8 mouse cellular contexts compared by ENCODE assay signal in the genomic region with DNA sequence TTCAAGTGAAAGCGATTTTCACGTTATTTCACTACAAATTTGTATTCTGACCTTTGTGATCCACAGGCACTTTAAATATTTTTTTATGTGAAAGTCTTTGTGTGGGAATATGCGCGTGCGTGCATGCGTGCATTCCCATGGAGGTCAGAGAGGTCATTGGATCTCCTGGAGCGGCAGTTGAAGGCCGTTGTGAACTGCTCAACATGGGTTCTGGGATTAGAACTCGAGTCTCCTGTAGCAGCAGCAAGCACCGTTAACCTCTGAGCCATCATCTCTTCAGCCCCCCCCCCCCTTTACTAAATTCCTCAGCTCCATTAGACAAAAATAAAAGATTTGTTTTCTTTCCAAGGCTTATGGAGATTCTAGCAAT. TPM values are rescaled to one million over a fixed set of nuclear protein-coding genes. Genes with fewer than 3 reads are reported as not detected.
A peak's percentile ranks its signal among the peaks of the same experiment; 100 is the strongest.
DNase-seq lines count a peak whose midpoint lies in the region; ATAC-seq and TF ChIP-seq lines count a peak whose summit lies in the region.

No protein-coding gene starts in this region.

- TF ChIP-seq CTCF in spleen, adult 2 months (IDR thresholded peaks at IDR 0.05; ENCODE audit: extremely low read depth, insufficient read depth, insufficient read length, insufficient replicate concordance), result no peak

- ATAC-seq in liver, embryonic 11.5 days (replicated peaks; ENCODE audit: low FRiP score), result no peak; the same call in 1 of the 2 replicates
- no peak for ATAC-seq in stomach, embryonic 16.5 days (ENCODE audit: insufficient read depth, low FRiP score)

- H3K9me3 ChIP-seq in liver, embryonic 11.5 days (ENCODE audit: control insufficient read depth, low read length), result no peaks in the 10 kb centered on the region
- no peaks in the 10 kb centered on the region for H3K9me3 ChIP-seq in stomach, embryonic 16.5 days (replicated peaks; ENCODE audit: control insufficient read depth, low read length)

- no peaks in the 10 kb centered on the region for H3K27me3 ChIP-seq in spleen, adult 2 months (ENCODE audit: control insufficient read depth, insufficient read depth, low read length)
- no peaks in the 10 kb centered on the region for H3K27me3 ChIP-seq in liver, embryonic 11.5 days (replicated peaks; ENCODE audit: control insufficient read depth, insufficient read depth, low read length)
- no peaks in the 10 kb centered on the region for H3K27me3 ChIP-seq in stomach, embryonic 16.5 days (ENCODE audit: control insufficient read depth, insufficient read depth, low read length)

- WGBS in spleen, adult 2 months, result 27% methylated on average over 10 of the region's 10 CpGs
- 24% methylated on average over 10 of the region's 10 CpGs for WGBS in liver, embryonic 11.5 days
- WGBS in stomach, embryonic 16.5 days, result 20% methylated on average over 10 of the region's 10 CpGs

- H3K4me1 ChIP-seq in spleen, adult 2 months (ENCODE audit: control insufficient read depth, insufficient read depth, insufficient read length), result 0 out of 2 replicates have a peak, but pooled peaks cover 4% of the 10 kb centered on the region
- no peaks in the 10 kb centered on the region; the same call in 1 of the 2 replicates for H3K4me1 ChIP-seq in liver, embryonic 11.5 days (replicated peaks; ENCODE audit: control insufficient read depth, insufficient read depth, low read length)
- H3K4me1 ChIP-seq in stomach, embryonic 16.5 days (ENCODE audit: control insufficient read depth, insufficient read depth, low read length), result no peaks in the 10 kb centered on the region

- H3K9ac ChIP-seq in liver, embryonic 11.5 days (ENCODE audit: low read depth, low read length), result 0 out of 2 replicates have a peak overlapping the region, but pooled peaks have one; percentile 4
- H3K9ac ChIP-seq in stomach, embryonic 16.5 days (ENCODE audit: low read length), result no peak overlapping the region

- peak; percentile 6 for DNase-seq in adrenal gland, adult 8-10 months
- no peak for DNase-seq in adrenal gland, adult (ENCODE audit: inconsistent age in 2 of 2, low spot score in 1 of 2)
- DNase-seq in spleen, adult 2 months (ENCODE audit: low read depth in 1 of 2, low spot score in 2 of 2), result peak in 1 of 2 experiments; percentile 2
- no peak for DNase-seq in spleen, postnatal 14 days (ENCODE audit: low spot score in 2 of 2)
- DNase-seq in liver, embryonic 11.5 days (ENCODE audit: low spot score), result no peak
- no peak for DNase-seq in gastrocnemius, postnatal 25 days
- no peak for DNase-seq in layer of hippocampus, postnatal 10 days (ENCODE audit: low spot score in 2 of 2)

- H3K4me3 ChIP-seq in spleen, adult 2 months (ENCODE audit: extremely low read depth, insufficient read depth, insufficient read length), result peak overlapping the region; percentile 46
- H3K4me3 ChIP-seq in liver, embryonic 11.5 days (ENCODE audit: low read depth, low read length), result peak overlapping the region; percentile 16
- H3K4me3 ChIP-seq in stomach, embryonic 16.5 days (replicated peaks; ENCODE audit: low read length), result peak overlapping the region; percentile 53

- TF ChIP-seq POLR2A in spleen, adult 2 months (IDR thresholded peaks at IDR 0.05; ENCODE audit: low read depth, low read length), result no peak

- H3K4me2 ChIP-seq in liver, embryonic 11.5 days, result peak overlapping the region; percentile 48
- peak overlapping the region; percentile 55 for H3K4me2 ChIP-seq in stomach, embryonic 16.5 days (ENCODE audit: low read depth, low read length)

- no peak overlapping the region for H3K27ac ChIP-seq in spleen, adult 2 months (ENCODE audit: insufficient read depth, low read length)
- H3K27ac ChIP-seq in liver, embryonic 11.5 days (ENCODE audit: low read depth, low read length), result no peak overlapping the region
- peak overlapping the region; percentile 18; the same call in 1 of the 2 replicates for H3K27ac ChIP-seq in stomach, embryonic 16.5 days (ENCODE audit: low read length)

- H3K36me3 ChIP-seq in spleen, adult 2 months (ENCODE audit: control insufficient read depth, insufficient read depth, low read length), result no peaks in the 10 kb centered on the region
- no peaks in the 10 kb centered on the region for H3K36me3 ChIP-seq in liver, embryonic 11.5 days (ENCODE audit: control insufficient read depth, insufficient read depth, low read length)
- no peaks in the 10 kb centered on the region for H3K36me3 ChIP-seq in stomach, embryonic 16.5 days (ENCODE audit: control insufficient read depth, insufficient read depth, low read length)

RNA-seq across cellular contexts. Expression of gene Fam122b, which starts 0.4 kb away (rescaled TPM):
- total RNA-seq in adrenal gland, adult 8-10 months (2022), result 1 to 10 TPM; 8.7 to 9.8 (median 9.3) TPM
- 3.1 and 3.2 TPM in 2 replicates for polyA plus RNA-seq in spleen, adult 2 months (2012; rRNA removed)
- 11.1 and 13.5 TPM in 2 replicates for polyA plus RNA-seq in liver, embryonic 11.5 days (2014; fragmentation: Nextera tagmentation; extraction: Ambion mirVana)
- 9.9 and 10.3 TPM in 2 replicates for polyA plus RNA-seq in stomach, embryonic 16.5 days (2015; fragmentation: Nextera tagmentation; extraction: Ambion mirVana)
- total RNA-seq in gastrocnemius, postnatal 25 days (2021), result 1 to 10 TPM; 1.4 to 2.5 TPM
- total RNA-seq in layer of hippocampus, postnatal 10 days (2021), result 1 to 10 TPM; 2.6 to 3.4 TPM

RNA-seq across cellular contexts. Expression of gene Fam122c, which starts 3.2 kb away (rescaled TPM):
- not detected for total RNA-seq in adrenal gland, adult 8-10 months (2022)
- not detected in 2 replicates for polyA plus RNA-seq in spleen, adult 2 months (2012; rRNA removed)
- polyA plus RNA-seq in liver, embryonic 11.5 days (2014; fragmentation: Nextera tagmentation; extraction: Ambion mirVana), result not detected in 2 replicates
- polyA plus RNA-seq in stomach, embryonic 16.5 days (2015; fragmentation: Nextera tagmentation; extraction: Ambion mirVana), result not detected in 2 replicates
- not detected for total RNA-seq in gastrocnemius, postnatal 25 days (2021)
- not detected for total RNA-seq in layer of hippocampus, postnatal 10 days (2021)

RNA-seq across cellular contexts. Expression of gene Plac1, which starts 30.1 kb away (rescaled TPM):
- not detected for total RNA-seq in adrenal gland, adult 8-10 months (2022)
- not detected in 2 replicates for polyA plus RNA-seq in spleen, adult 2 months (2012; rRNA removed)
- 3.6 and 4.3 TPM in 2 replicates for polyA plus RNA-seq in liver, embryonic 11.5 days (2014; fragmentation: Nextera tagmentation; extraction: Ambion mirVana)
- polyA plus RNA-seq in stomach, embryonic 16.5 days (2015; fragmentation: Nextera tagmentation; extraction: Ambion mirVana), result 4.9 and 6.3 TPM in 2 replicates
- not detected for total RNA-seq in gastrocnemius, postnatal 25 days (2021)
- total RNA-seq in layer of hippocampus, postnatal 10 days (2021), result not detected
